Mouse (Mus musculus): ENCODE measurements at regions not wholly inside any gene's neighbourhood (a gene's known extent, or its start where the extent isn't known, plus 50 kb on each side); places are given as distances from the start of the nearest gene placed in this dataset.

- TF ChIP-seq CTCF (IDR thresholded peaks at IDR 0.05; ENCODE audit: low read depth) (no peak), EP300 (IDR thresholded peaks at IDR 0.05; ENCODE audit: low read depth) (no peak)
Observed at GRCm38 (mm10) chr5:129298646-129299455, 202.2 kb upstream of the Sfswap start.

Measured in liver, embryonic 14.5 days (tissue).